ENCODE assay signal across 28 mouse cellular contexts in the genomic region with DNA sequence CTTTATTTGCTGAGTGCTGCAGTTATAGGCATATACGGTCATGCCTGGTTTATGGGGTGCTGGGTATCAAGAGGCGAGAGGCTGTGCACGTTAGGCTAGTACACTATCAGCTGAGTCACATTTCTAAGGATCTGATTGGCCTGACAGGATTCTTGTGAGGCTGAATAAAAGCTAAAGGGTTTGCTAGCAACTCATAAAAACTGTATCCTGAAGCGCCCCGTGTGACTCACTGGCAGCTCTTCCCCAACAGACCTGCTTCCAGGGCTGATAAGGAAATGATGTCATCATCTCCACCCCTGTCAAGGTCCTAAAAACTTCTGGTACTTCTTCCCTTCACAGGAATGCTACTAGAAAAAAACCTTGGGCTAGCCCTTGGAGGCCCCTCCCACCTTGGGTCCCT. TPM values are rescaled to one million over a fixed set of nuclear protein-coding genes. Genes with fewer than 3 reads are reported as not detected.
DNase-seq lines count a peak whose midpoint lies in the region; ATAC-seq and TF ChIP-seq lines count a peak whose summit lies in the region.
"Had no signal": no experiment of that assay in that cellular context is flagged by ENCODE, and none has a peak within 500 bp of the region (broad histone marks: within the 10 kb centered on the region; RNA-seq: fewer than 3 reads in every experiment).

No protein-coding gene starts in this region.

- ATAC-seq in intestine, embryonic 16.5 days, result peak; percentile 68
- ATAC-seq in granulocyte monocyte progenitor cell, adult 5-6 weeks (replicated peaks; ENCODE audit: poor library complexity, severe bottlenecking), result no peak
- ATAC-seq: forebrain, embryonic 15.5 days had no signal

- no peak overlapping the region for H3K4me2 ChIP-seq in intestine, embryonic 16.5 days (ENCODE audit: low read depth, low read length)
- H3K4me2 ChIP-seq: embryonic facial prominence, embryonic 12.5 days; forebrain, embryonic 15.5 days; heart, embryonic 13.5 days; hindbrain, embryonic 15.5 days; limb, embryonic 12.5 days; liver, embryonic 15.5 days; neural tube, embryonic 13.5 days had no signal

- 30% methylated on average over 5 of the region's 5 CpGs for WGBS in heart, adult 2 months
- WGBS in intestine, embryonic 16.5 days, result 55% methylated on average over 5 of the region's 5 CpGs

- peak; percentile 34 to 71 for DNase-seq in adrenal gland, adult (ENCODE audit: inconsistent age in 2 of 2, low spot score in 1 of 2)
- DNase-seq in adrenal gland, postnatal 4 days (ENCODE audit: low spot score in 2 of 2), result no peak
- no peak for DNase-seq in heart, adult 2 months
- DNase-seq in heart, postnatal 36 days, result no peak
- peak; percentile 8 for DNase-seq in NIH3T3 (ENCODE audit: low read depth)
- DNase-seq in cerebellum, adult 11 months, result no peak
- DNase-seq: cerebellum, adult 9-11 months; gastrocnemius, postnatal 25 days; heart, postnatal 4 days; kidney, adult 18-20 months; kidney, postnatal 14 days; lung, postnatal 10 days; midbrain, embryonic 14.5 days; right cerebral cortex, adult 18-20 months; thymus, postnatal 36 days had no signal

- H3K9ac ChIP-seq in heart, adult 2 months (ENCODE audit: low read depth, low read length), result no peak overlapping the region
- no peak overlapping the region for H3K9ac ChIP-seq in intestine, embryonic 16.5 days (ENCODE audit: low read depth, low read length)
- H3K9ac ChIP-seq: embryonic facial prominence, embryonic 12.5 days; forebrain, embryonic 15.5 days; heart, embryonic 13.5 days; hindbrain, embryonic 15.5 days; limb, embryonic 12.5 days; liver, embryonic 15.5 days; neural tube, embryonic 13.5 days had no signal

- no peak for TF ChIP-seq EP300 in heart, adult 2 months (IDR thresholded peaks at IDR 0.05; ENCODE audit: insufficient read depth, low read depth, low read length)

- no peak for TF ChIP-seq CTCF in heart, adult 2 months (IDR thresholded peaks at IDR 0.05)

- intact Hi-C loops in heart, adult 2 months (cut with DNase I), result no loop called here
- intact Hi-C loops in heart, postnatal 36 days (cut with DNase I), result no loop called here

- no peaks in the 10 kb centered on the region for H3K9me3 ChIP-seq in intestine, embryonic 16.5 days (ENCODE audit: control insufficient read depth, low read length)
- H3K9me3 ChIP-seq: embryonic facial prominence, embryonic 12.5 days; forebrain, embryonic 15.5 days; heart, embryonic 13.5 days; hindbrain, embryonic 15.5 days; limb, embryonic 12.5 days; liver, embryonic 15.5 days; megakaryocyte, embryonic 14.5 days; neural tube, embryonic 13.5 days had no signal

- peaks cover 17% of the 10 kb centered on the region for H3K79me2 ChIP-seq in heart, adult 2 months (replicated peaks; ENCODE audit: control insufficient read depth, insufficient read depth, low read length)

- peaks cover 52% of the 10 kb centered on the region for H3K36me3 ChIP-seq in heart, adult 2 months (ENCODE audit: control insufficient read depth, insufficient read depth, low read length)
- H3K36me3 ChIP-seq in intestine, embryonic 16.5 days (ENCODE audit: control insufficient read depth, insufficient read depth, low read length), result no peaks in the 10 kb centered on the region
- H3K36me3 ChIP-seq: embryonic facial prominence, embryonic 12.5 days; forebrain, embryonic 15.5 days; heart, embryonic 13.5 days; hindbrain, embryonic 15.5 days; limb, embryonic 12.5 days; liver, embryonic 15.5 days; neural tube, embryonic 13.5 days had no signal

- H3K4me3 ChIP-seq in heart, adult 2 months, result no peak overlapping the region
- no peak overlapping the region for H3K4me3 ChIP-seq in intestine, embryonic 16.5 days (ENCODE audit: low read length)
- H3K4me3 ChIP-seq: embryonic facial prominence, embryonic 12.5 days; forebrain, embryonic 15.5 days; heart, embryonic 13.5 days; hindbrain, embryonic 15.5 days; left cerebral cortex, adult 2 months; limb, embryonic 12.5 days; liver, embryonic 15.5 days; megakaryocyte, embryonic 14.5 days; neural tube, embryonic 13.5 days had no signal

- H3K27me3 ChIP-seq in heart, adult 2 months (ENCODE audit: control insufficient read depth, insufficient read depth, low read length), result no peaks in the 10 kb centered on the region
- H3K27me3 ChIP-seq in intestine, embryonic 16.5 days (replicated peaks; ENCODE audit: control insufficient read depth, insufficient read depth, low read length), result no peaks in the 10 kb centered on the region
- H3K27me3 ChIP-seq: embryonic facial prominence, embryonic 12.5 days; forebrain, embryonic 15.5 days; heart, embryonic 13.5 days; hindbrain, embryonic 15.5 days; limb, embryonic 12.5 days; liver, embryonic 15.5 days; neural tube, embryonic 13.5 days had no signal

- peak overlapping the region; percentile 66 for H3K27ac ChIP-seq in heart, adult 2 months
- H3K27ac ChIP-seq in intestine, embryonic 16.5 days (ENCODE audit: low read length), result no peak overlapping the region
- H3K27ac ChIP-seq: embryonic facial prominence, embryonic 12.5 days; forebrain, embryonic 15.5 days; heart, embryonic 13.5 days; hindbrain, embryonic 15.5 days; left cerebral cortex, adult 2 months; limb, embryonic 12.5 days; liver, embryonic 15.5 days; neural tube, embryonic 13.5 days had no signal

- no peak for TF ChIP-seq POLR2A in heart, adult 2 months (IDR thresholded peaks at IDR 0.05; ENCODE audit: insufficient read depth, low read depth, low read length)

- peaks cover 21% of the 10 kb centered on the region for H3K4me1 ChIP-seq in heart, adult 2 months (ENCODE audit: control insufficient read depth, insufficient read depth, low read length)
- peaks cover 7% of the 10 kb centered on the region; the same call in 1 of the 2 replicates for H3K4me1 ChIP-seq in intestine, embryonic 16.5 days (ENCODE audit: control insufficient read depth, insufficient read depth, low read length)
- H3K4me1 ChIP-seq: embryonic facial prominence, embryonic 12.5 days; forebrain, embryonic 15.5 days; hindbrain, embryonic 15.5 days; limb, embryonic 12.5 days; liver, embryonic 15.5 days; megakaryocyte, embryonic 14.5 days; neural tube, embryonic 13.5 days had no signal

RNA-seq across cellular contexts. Expression of a gene that starts 14.6 kb away (rescaled TPM):
- total RNA-seq in adrenal gland, postnatal 4 days (2021), result 10 to 100 TPM in 1 of 2 experiments, 1 to 10 TPM in 1; 7.9 to 11.2 TPM
- total RNA-seq in heart, adult 2 months (2021), result 100 to 1,000 TPM; 128 to 171 TPM
- 33.2 and 61.4 TPM in 2 replicates for polyA plus RNA-seq in heart, adult 2 months (2012; rRNA removed)
- 100 to 1,000 TPM; 144 to 146 TPM for total RNA-seq in heart, postnatal 36 days (2021)
- 25.9 and 31.2 TPM in 2 replicates for polyA plus RNA-seq in intestine, embryonic 16.5 days (2015; fragmentation: Nextera tagmentation; extraction: Ambion mirVana)
- 0.26 TPM in 1 of 2 replicates, not detected in the other for total RNA-seq in granulocyte monocyte progenitor cell, adult 5-6 weeks (2014; fragmentation: Nextera tagmentation)
- total RNA-seq in granulocyte monocyte progenitor cell, adult 5-6 weeks (2017), result 0.26 and 0.57 TPM in 2 replicates
- total RNA-seq: CH12.LX, MEL had no signal

Comparison
In these comparisons a context has a peak if more than half of its experiments do, and no peak if none do; other contexts are left out.
1. DNase-seq: peak in adrenal gland, adult (2 of 2) and NIH3T3 (single experiment); none in adrenal gland, postnatal 4 days (0 of 2), heart, adult 2 months (0 of 2), heart, postnatal 36 days (0 of 2) and cerebellum, adult 11 months (single experiment).
2. RNA of a gene that starts 14.6 kb away (total RNA-seq): 128 to 171 TPM in heart, adult 2 months and 144 to 146 TPM in heart, postnatal 36 days; 7.9 to 11.2 TPM in adrenal gland, postnatal 4 days and 0.26 to 0.57 TPM in granulocyte monocyte progenitor cell, adult 5-6 weeks; every median in the first group is over 10 times any median in the second.